Comparison of ENCODE assay signal across 11 mouse cellular contexts in the genomic region with DNA sequence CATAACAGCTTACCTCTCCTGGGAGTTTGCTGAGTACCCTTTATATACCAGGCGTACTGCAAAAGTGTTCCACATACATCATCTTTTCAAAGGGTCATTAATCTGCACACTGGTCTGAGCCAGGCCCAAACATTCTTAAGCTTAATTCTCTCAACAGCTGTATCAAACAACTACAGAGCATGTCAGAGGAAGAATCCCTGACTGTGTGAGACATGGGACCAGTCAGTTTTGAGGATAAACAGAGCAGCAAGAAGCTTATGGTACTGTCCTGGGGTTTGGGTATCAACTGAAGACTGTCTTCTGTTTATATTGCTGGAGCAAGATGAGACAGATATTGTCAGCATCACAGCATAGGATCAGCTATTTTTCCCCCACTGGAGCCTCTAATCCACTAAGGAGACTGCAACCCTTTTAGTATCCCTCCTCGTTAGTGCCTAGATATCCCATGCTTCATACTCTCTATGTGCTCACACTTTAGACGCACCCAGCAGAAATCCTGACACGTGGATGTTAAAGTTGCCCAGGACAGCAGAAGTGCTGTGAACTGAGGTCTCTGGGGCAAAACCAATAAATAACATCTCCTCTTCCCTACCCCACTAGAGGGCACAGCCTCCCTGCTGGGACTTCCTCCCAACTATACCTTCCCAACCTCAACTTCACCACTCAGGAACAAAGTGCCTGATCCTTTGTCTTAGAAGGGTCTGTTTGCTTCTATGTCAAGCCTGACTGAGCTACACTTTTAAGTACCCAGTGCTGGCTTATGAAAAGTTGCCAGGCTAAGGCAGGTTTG.
DNase-seq lines count a peak whose midpoint lies in the region; ATAC-seq and TF ChIP-seq lines count a peak whose summit lies in the region.
"Had no signal": no experiment of that assay in that cellular context is flagged by ENCODE, and none has a peak within 500 bp of the region (broad histone marks: within the 10 kb centered on the region; RNA-seq: fewer than 3 reads in every experiment).

No protein-coding gene starts in this region.

- peak; percentile 29 for DNase-seq in kidney, adult 2 months
- DNase-seq in thymus, postnatal 25 days, result peak; percentile 1
- DNase-seq in thymus, adult 18-20 months, result no peak
- DNase-seq in kidney, postnatal 0 days (ENCODE audit: low spot score), result peak; percentile 37
- DNase-seq in urinary bladder, postnatal 25 days (ENCODE audit: low spot score), result no peak
- DNase-seq in hindbrain, embryonic 11.5 days (ENCODE audit: low spot score), result no peak
- DNase-seq: liver, embryonic 13.5 days had no signal

- 42% methylated on average over 4 of the region's 4 CpGs for WGBS in kidney, adult 2 months
- WGBS in kidney, embryonic 16.5 days, result 39% methylated on average over 4 of the region's 4 CpGs
- WGBS in kidney, postnatal 0 days, result 42% methylated on average over 4 of the region's 4 CpGs
- WGBS in hindbrain, embryonic 11.5 days, result 73% methylated on average over 4 of the region's 4 CpGs

- H3K9ac ChIP-seq in kidney, embryonic 16.5 days (replicated peaks; ENCODE audit: low read length), result no peak overlapping the region
- no peak overlapping the region for H3K9ac ChIP-seq in kidney, postnatal 0 days (ENCODE audit: low read depth, low read length)
- no peak overlapping the region for H3K9ac ChIP-seq in hindbrain, embryonic 11.5 days (ENCODE audit: low read depth, low read length)
- H3K9ac ChIP-seq: forebrain, embryonic 15.5 days; hindbrain, embryonic 12.5 days; liver, embryonic 13.5 days; midbrain, embryonic 15.5 days had no signal

- H3K27me3 ChIP-seq in kidney, adult 2 months (replicated peaks; ENCODE audit: control insufficient read depth, insufficient read depth, low read length), result no peaks in the 10 kb centered on the region
- H3K27me3 ChIP-seq in kidney, embryonic 16.5 days (ENCODE audit: insufficient read depth, low read length), result no peaks in the 10 kb centered on the region
- H3K27me3 ChIP-seq in kidney, postnatal 0 days (ENCODE audit: insufficient read depth, low read length), result no peaks in the 10 kb centered on the region
- H3K27me3 ChIP-seq in hindbrain, embryonic 11.5 days (ENCODE audit: control insufficient read depth, insufficient read depth, low read length), result no peaks in the 10 kb centered on the region; the same call in 1 of the 2 replicates
- H3K27me3 ChIP-seq: forebrain, embryonic 15.5 days; hindbrain, embryonic 12.5 days; liver, embryonic 13.5 days; midbrain, embryonic 15.5 days had no signal

- H3K4me3 ChIP-seq in kidney, adult 2 months (ENCODE audit: insufficient read depth, low read depth, low read length), result no peak overlapping the region
- H3K4me3 ChIP-seq in kidney, embryonic 16.5 days (ENCODE audit: low read length), result no peak overlapping the region
- H3K4me3 ChIP-seq in kidney, postnatal 0 days (replicated peaks; ENCODE audit: low read depth, low read length), result no peak overlapping the region
- H3K4me3 ChIP-seq in hindbrain, embryonic 11.5 days (ENCODE audit: low read depth, low read length), result no peak overlapping the region
- H3K4me3 ChIP-seq: forebrain, embryonic 15.5 days; hindbrain, embryonic 12.5 days; liver, embryonic 13.5 days; midbrain, embryonic 15.5 days had no signal

- TF ChIP-seq CTCF in kidney, adult 2 months (conservative IDR thresholded peaks at IDR 0.05; ENCODE audit: insufficient read depth, insufficient read length, low read depth, low read length), result peak; percentile 73
- TF ChIP-seq CTCF in kidney, postnatal 0 days (IDR thresholded peaks at IDR 0.05; ENCODE audit: low read depth), result peak; percentile 63

- ATAC-seq in kidney, embryonic 16.5 days (ENCODE audit: low FRiP score, low TSS enrichment), result no peak
- ATAC-seq in kidney, postnatal 0 days (replicated peaks; ENCODE audit: low FRiP score, low read depth), result no peak
- ATAC-seq in hindbrain, embryonic 11.5 days (ENCODE audit: low FRiP score), result no peak
- ATAC-seq: forebrain, embryonic 15.5 days; midbrain, embryonic 15.5 days had no signal

- no peak for TF ChIP-seq POLR2A in kidney, adult 2 months (IDR thresholded peaks at IDR 0.05; ENCODE audit: low read depth, low read length)

- no peak overlapping the region for H3K4me2 ChIP-seq in kidney, embryonic 16.5 days (replicated peaks; ENCODE audit: low read depth, low read length)
- no peak overlapping the region for H3K4me2 ChIP-seq in kidney, postnatal 0 days (ENCODE audit: low read length)
- no peak overlapping the region for H3K4me2 ChIP-seq in hindbrain, embryonic 11.5 days (replicated peaks; ENCODE audit: low read depth, low read length)
- H3K4me2 ChIP-seq: forebrain, embryonic 15.5 days; hindbrain, embryonic 12.5 days; liver, embryonic 13.5 days; midbrain, embryonic 15.5 days had no signal

- no peaks in the 10 kb centered on the region for H3K9me3 ChIP-seq in kidney, embryonic 16.5 days (ENCODE audit: low read length)
- no peaks in the 10 kb centered on the region for H3K9me3 ChIP-seq in kidney, postnatal 0 days (replicated peaks; ENCODE audit: low read length)
- H3K9me3 ChIP-seq in hindbrain, embryonic 11.5 days (ENCODE audit: control insufficient read depth, low read length), result no peaks in the 10 kb centered on the region
- H3K9me3 ChIP-seq: forebrain, embryonic 15.5 days; hindbrain, embryonic 12.5 days; liver, embryonic 13.5 days; midbrain, embryonic 15.5 days had no signal

- no peaks in the 10 kb centered on the region for H3K36me3 ChIP-seq in kidney, adult 2 months (ENCODE audit: control insufficient read depth, insufficient read depth, low read length)
- no peaks in the 10 kb centered on the region for H3K36me3 ChIP-seq in kidney, embryonic 16.5 days (ENCODE audit: insufficient read depth, low read length)
- no peaks in the 10 kb centered on the region for H3K36me3 ChIP-seq in kidney, postnatal 0 days (ENCODE audit: insufficient read depth, low read length)
- no peaks in the 10 kb centered on the region for H3K36me3 ChIP-seq in hindbrain, embryonic 11.5 days (ENCODE audit: control insufficient read depth, insufficient read depth, low read length)
- H3K36me3 ChIP-seq: forebrain, embryonic 15.5 days; hindbrain, embryonic 12.5 days; liver, embryonic 13.5 days; midbrain, embryonic 15.5 days had no signal

- no peak overlapping the region for H3K27ac ChIP-seq in kidney, adult 2 months (ENCODE audit: insufficient read depth, low read depth, low read length)
- no peak overlapping the region for H3K27ac ChIP-seq in kidney, embryonic 16.5 days (ENCODE audit: low read length)
- H3K27ac ChIP-seq in kidney, postnatal 0 days, result no peak overlapping the region
- no peak overlapping the region for H3K27ac ChIP-seq in hindbrain, embryonic 11.5 days (ENCODE audit: low read depth, low read length)
- H3K27ac ChIP-seq: forebrain, embryonic 15.5 days; hindbrain, embryonic 12.5 days; liver, embryonic 13.5 days; midbrain, embryonic 15.5 days had no signal

- peaks cover 6% of the 10 kb centered on the region; the same call in 1 of the 2 replicates for H3K4me1 ChIP-seq in kidney, adult 2 months (ENCODE audit: control insufficient read depth, insufficient read depth, low read length)
- H3K4me1 ChIP-seq in kidney, embryonic 16.5 days (ENCODE audit: insufficient read depth, low read length), result peaks cover 16% of the 10 kb centered on the region
- peaks cover 9% of the 10 kb centered on the region; the same call in 1 of the 2 replicates for H3K4me1 ChIP-seq in kidney, postnatal 0 days (replicated peaks; ENCODE audit: insufficient read depth, low read length)
- H3K4me1 ChIP-seq in hindbrain, embryonic 11.5 days (replicated peaks; ENCODE audit: control insufficient read depth, insufficient read depth, low read length), result no peaks in the 10 kb centered on the region
- H3K4me1 ChIP-seq: liver, embryonic 13.5 days had no signal

Comparison
In these comparisons a context has a peak if more than half of its experiments do, and no peak if none do; other contexts are left out.
1. DNase-seq: peak in kidney, adult 2 months (single experiment), thymus, postnatal 25 days (single experiment) and kidney, postnatal 0 days (single experiment); none in thymus, adult 18-20 months (0 of 2), urinary bladder, postnatal 25 days (single experiment) and hindbrain, embryonic 11.5 days (single experiment).